Mouse (Mus musculus) CD4-positive, CD25-positive, alpha-beta regulatory T cell, adult 2 months (primary cell): ENCODE measurements around the gene Il1r1.

Source experiments
- DNase-seq: peaks from one replicate; pipeline ENCODE4 v3.0.0-alpha.2; 2012; ENCODE audit warnings: low read depth, low spot score

Il1r1 gene

GRCm38 (mm10) chr1:40231116-40231515, 6.2 kb downstream of the Il1r1 start:
- no peak for DNase-seq

- DNase-seq = no peak
Observed at GRCm38 (mm10) chr1:40233217-40233616, 8.3 kb downstream of the Il1r1 start.

- no peak for DNase-seq
Observed at GRCm38 (mm10) chr1:40233621-40234020, 8.7 kb downstream of the Il1r1 start.

GRCm38 (mm10) chr1:40235597-40236249, 10.8 kb downstream of the Il1r1 start:
- DNase-seq = no peak

GRCm38 (mm10) chr1:40236694-40237093, 11.8 kb downstream of the Il1r1 start:
- no peak for DNase-seq

DNA sequence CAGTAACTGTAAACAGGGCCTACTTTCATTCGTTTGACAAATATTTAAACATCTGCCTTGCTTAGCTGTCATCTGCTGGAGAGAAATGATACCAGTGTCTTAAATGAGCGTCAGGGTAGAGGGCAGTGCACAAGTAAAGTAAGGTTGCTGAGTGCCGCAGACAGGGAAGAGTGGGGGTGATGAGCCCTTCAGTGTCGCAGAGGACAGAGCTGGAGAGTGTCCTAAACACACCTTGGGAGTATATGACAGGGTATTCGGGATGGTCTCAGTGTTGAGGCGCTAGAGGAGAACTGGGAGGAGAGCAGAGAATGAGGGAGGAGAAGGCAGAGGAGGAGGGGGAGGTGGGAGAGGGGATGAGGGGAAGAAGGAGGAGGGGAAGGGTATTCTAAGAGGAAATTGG, 12.2 kb downstream of the Il1r1 start:
- DNase-seq = no peak

DNA sequence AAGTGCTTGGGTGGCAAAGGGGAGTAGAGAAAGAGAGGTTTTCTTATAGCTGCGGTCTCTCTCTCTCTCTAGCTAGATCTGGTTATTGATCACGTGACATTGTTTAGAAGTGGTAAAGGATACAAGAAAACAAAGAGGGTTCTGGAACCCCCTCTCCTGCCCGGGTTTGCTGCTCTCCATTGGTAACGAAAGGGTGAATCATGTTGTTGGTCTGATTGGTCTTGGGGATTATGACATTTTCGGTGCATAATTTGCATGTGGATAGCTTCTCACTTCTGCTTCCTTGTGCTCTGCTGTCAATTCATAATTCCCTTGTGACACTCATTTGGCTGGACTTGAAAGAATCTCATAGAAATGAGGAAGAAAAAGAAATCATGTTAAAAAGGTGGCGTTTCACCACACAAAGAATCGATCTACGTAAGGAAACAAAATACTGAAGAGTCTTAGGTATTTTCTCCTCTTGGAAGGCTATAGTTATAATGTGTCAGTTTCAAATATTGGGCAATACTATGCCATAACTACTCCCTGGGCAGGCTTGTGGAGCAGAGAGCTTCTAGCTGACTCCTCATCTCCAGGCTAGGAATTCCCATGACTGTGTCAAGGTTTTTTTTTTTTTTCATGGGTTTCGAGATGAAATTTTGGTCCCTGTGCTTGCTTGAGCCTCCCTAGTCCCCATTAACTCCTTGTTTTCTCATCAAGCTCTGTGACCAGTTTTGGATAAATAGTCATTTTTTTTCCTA, 15.6 kb downstream of the Il1r1 start:
- no peak for DNase-seq

- no peak for DNase-seq
Observed at GRCm38 (mm10) chr1:40242717-40243116, 17.8 kb downstream of the Il1r1 start.

DNA sequence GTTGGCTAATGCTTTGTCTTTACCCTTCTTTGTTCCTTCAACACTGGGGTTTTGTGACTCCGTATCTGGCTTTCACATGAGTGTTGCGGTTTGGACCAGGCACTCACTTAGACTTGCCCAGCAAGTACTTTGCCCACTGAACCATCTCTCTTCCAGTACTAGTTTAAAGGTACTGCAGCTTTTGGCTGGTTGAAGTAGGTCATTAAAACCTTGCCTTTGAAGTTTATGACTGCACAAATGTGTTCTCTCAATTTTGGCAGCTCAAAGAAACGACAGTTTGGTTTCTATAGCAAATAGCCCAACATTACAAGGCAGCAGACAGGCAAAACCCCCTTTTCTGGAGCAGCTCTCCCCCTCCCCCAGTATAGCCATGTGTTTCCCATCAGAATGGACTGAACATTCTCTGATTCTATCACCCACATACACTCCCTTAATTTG, 18.7 kb downstream of the Il1r1 start:
- no peak for DNase-seq

DNA sequence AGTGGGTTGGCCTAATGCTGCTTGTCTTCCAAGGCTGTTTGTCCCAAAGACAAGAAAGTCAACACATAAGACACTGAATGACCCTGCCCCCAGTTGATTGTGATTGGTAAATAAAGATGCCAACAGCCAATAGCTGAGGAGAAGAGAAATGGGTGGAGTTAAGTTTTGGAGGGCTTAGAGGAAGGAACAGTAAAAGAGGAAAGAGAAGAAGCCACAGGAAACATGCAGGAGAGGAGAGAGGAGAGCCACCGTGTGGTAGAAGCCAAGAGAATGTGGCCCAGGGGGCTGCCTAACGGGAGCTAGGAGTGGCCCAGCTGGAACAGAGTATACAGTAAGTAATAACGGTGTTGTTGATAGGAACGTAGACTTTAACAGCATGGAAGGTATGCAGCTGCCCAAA, 25.5 kb downstream of the Il1r1 start:
- DNase-seq = no peak

DNA sequence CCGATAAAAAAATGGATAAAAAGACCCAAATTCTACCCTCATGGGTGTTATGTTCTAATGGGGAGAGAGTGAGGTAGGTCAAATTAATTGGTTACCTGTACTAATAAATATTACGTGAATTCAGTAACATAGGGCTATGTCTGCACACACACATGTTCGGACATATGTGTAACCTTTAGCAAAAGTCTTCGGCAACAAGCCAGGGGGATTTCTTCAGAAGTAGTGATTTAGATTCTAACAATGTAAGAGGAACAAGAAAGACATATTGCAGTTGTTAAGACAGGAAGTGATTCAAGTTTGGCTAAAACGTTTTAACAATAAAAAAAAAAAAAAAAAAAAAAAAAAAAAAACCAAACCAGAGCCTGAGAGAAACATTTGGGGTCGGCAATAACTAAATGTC, 27.6 kb downstream of the Il1r1 start:
- no peak for DNase-seq

DNA sequence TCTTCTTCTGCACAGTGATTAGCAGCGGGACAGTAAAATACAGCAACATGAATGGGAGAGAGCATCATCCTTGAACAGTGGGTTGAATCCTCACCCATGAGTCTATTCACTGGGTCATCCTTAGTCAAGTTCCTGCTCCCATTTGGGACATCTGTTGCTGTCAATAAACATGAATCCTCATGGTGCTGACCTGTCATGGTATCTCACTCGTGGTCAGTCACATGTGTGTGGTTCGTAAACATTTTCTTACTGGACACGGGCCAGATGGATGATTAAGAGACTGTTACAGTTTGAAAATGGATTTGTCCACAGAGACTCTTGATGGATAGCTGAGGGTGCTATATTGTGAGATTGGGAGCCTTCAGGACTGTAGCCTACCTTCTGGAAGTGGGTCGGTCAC, 29.1 kb downstream of the Il1r1 start:
- no peak for DNase-seq

- no peak for DNase-seq
Observed at GRCm38 (mm10) chr1:40254347-40255057, 29.6 kb downstream of the Il1r1 start.

DNA sequence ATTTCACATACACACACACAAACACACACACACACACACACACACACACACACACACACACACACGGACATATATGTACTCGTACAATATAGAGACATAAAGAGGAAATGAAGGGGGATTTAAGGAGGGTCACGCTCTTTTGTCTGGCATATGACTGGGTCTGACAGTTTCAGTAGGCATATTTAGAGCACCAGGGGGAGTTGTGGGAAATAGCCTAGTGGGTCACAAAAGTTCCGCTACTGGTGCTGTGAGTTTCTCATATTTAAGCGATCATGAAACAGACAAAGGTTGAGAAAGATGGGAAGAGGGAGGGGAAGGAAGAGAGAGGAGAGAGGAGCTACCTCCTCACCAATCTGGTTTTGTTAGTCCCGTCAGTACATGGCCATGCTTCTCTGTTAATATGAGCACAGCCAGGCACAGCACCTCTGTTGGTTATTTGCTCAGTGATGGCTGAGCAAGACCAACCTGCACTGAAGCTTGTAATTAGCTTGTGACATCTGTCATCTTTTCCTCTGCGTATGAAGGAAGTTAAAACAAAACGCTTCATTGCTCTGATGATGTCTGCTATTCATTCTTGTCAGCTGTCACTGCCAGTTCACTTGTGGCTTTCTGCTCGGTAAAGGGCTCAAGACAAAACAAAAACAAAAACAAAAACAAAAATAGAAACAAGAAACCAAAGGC, 37.7 kb downstream of the Il1r1 start:
- DNase-seq = no peak

GRCm38 (mm10) chr1:40263122-40263498, 38.2 kb downstream of the Il1r1 start:
- DNase-seq = no peak

DNA sequence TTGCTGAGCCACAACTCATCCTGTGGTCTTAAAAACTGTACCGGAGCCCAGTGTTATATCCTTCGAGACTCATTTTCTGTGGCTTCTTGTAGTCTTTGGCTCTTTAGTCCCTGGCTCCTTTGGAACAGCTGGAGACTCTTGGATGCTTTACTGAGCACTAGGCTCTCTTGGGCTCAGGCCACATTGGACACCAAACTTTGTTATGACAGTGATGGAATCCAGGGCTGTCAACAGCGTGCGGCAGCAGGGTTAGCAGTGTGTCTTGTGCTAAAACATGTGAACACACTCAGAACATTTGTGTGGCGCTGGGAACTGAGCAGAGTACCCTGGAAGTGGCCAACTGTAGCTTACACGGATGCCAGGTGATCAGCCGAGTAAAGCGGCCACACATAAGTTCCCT, 38.8 kb downstream of the Il1r1 start:
- DNase-seq = no peak

DNA sequence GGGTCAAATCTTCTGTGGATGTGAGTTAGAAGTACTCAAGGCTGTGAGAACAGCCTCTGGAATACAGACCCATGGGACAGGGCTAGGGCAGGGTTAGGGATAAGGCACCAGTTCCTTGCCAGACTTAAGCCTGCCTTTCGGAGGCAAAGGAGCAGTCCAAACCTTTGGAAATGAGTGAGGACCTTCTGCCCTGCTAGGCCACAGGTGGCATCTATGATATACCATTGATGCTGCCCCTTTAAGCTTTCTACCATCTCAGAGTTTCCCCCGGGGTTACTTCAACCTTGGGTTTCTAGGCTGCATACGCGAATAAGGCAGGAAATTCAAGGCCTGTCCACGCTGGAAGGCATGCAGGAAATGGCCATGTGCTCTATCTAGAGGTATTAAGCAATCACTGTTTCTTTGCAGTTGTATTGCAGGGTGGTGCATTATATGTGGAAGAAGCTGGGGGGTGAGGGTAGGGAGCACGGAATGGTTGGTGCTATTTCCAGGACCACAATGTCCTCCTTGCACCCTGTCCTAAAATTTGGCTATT, 40.5 kb downstream of the Il1r1 start:
- no peak for DNase-seq

DNA sequence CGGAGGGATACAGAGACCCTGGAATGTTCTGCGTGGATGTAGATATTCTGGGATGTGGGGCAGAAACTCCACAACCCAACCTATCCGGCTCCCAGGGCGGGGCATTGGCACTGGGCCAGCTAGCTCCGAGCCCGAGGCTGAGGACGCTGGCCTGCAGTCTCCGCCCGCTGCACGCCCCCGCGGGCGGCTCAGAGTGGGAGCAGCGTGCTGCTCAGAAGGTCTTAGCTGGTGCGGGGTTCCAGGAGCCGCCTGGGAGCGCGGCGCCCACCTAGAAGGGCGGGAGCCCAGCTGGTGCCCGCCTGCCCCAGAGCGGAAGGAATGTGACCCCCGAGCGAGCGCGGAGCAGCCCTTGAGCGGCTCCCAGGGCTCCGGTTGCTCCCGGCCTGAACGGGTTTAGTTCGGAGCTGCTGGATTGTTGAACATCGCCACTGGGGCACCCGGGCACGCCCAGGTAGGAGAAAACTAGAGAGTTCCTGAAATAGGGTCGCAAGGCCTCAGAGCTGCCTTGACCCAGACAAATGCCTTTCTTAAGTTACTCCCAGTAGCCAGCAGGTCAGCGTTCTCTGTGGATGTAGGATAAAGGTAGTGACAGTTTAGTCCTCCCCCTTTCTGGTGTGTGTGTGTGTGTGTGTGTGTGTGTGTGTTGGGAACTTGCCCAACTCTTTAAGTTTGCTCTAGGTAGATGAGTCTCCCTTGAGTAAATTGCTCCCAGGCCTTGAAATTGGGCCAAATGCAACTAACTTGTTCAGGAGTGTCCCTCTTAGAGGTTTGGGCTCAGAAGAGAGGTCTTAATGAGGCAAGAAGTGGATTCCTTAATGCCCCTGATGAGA, 41.8 kb downstream of the Il1r1 start:
- DNase-seq = peak; percentile 32

DNA sequence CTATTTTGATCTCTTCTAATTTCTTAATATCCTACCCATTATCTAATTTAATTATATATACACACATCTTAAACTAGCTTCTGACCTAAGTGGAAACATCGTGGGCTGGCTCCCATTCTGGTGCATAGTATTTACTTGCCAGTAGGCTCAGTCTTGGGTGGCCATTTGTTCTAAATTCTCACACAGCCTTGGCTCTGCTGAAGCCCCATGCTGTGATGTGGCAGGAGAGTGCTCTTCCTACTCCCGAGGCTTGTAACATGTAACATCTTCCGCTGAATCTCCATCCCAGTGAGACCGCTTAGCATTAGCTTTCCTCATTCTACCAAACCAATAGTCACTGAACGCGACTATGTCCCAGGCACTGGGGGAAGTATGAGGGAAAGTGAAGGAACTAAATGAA, 43.0 kb downstream of the Il1r1 start:
- DNase-seq = no peak

GRCm38 (mm10) chr1:40268536-40268935, 43.7 kb downstream of the Il1r1 start:
- DNase-seq = no peak

- no peak for DNase-seq
Observed at GRCm38 (mm10) chr1:40270415-40270814, 45.5 kb downstream of the Il1r1 start.
